Mouse (Mus musculus) naive thymus-derived CD4-positive, alpha-beta T cell, adult 5 months (primary cell): ENCODE measurements around the gene Scd3. TPM values are rescaled to one million over a fixed set of nuclear protein-coding genes. Genes with fewer than 3 reads are reported as not detected.

ENCODE experiments used
- polyA plus RNA-seq: library from polyadenylated mRNA; unstranded; fragments of 100-300 nt; shearing (Covaris generic); gene quantifications from one replicate; pipeline ENCODE4 v1.2.1, GENCODE M21; 2017

Scd3 gene
- polyA plus RNA-seq, result not detected

DNA sequence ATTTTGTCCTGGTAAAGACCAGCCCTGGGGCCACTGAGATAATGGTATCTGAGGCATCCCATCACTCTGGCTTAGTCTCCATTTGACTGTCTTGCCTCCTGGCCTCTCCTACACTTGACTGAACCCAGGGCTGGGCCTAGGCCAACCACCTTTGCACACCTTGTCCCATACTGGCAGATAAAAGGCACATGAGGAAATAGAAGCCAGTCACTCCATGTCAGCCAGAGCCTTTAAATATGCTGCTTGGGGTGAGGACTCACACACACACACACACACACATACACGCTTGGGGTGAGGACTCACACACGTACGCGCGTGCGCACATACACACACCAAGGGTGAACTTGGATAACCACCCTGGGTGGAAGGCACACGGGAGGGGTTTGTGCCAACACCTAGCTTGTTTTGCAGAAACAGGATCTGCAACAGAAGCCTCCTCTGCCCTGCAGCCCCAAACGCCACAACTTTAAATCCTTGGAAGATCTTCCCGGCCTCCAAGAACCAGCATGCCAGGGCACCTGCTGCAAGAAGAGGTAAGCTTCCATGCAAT, at the start of gene Scd3:
Gene Scd3 (plus strand): TSS at position 255 of the 550 bp plus-strand sequence.

DNA sequence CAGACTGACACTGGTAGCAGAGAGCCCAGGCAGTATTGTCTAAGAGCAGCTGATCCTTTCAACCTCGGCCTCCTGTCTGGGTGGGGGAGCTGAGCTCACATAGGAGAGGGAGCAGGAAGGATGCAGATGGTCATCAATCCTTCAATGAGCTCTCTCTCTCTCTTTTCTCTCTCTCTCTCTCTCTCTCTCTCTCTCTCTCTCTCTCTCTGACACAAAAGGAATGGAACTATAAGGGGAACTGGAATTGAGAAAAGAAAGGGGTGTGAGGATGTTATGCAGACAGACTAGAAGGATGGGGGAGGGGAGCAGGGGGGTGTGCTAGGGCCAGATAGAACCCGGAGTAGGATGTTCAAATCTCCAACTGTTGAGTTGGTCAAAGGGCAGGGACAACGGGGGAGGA, 10.7 kb upstream of the Scd3 start, which contains the start of gene Pkd2l1:
Gene Pkd2l1 (minus strand): TSS at position 101 of the 400 bp plus-strand sequence.

DNA sequence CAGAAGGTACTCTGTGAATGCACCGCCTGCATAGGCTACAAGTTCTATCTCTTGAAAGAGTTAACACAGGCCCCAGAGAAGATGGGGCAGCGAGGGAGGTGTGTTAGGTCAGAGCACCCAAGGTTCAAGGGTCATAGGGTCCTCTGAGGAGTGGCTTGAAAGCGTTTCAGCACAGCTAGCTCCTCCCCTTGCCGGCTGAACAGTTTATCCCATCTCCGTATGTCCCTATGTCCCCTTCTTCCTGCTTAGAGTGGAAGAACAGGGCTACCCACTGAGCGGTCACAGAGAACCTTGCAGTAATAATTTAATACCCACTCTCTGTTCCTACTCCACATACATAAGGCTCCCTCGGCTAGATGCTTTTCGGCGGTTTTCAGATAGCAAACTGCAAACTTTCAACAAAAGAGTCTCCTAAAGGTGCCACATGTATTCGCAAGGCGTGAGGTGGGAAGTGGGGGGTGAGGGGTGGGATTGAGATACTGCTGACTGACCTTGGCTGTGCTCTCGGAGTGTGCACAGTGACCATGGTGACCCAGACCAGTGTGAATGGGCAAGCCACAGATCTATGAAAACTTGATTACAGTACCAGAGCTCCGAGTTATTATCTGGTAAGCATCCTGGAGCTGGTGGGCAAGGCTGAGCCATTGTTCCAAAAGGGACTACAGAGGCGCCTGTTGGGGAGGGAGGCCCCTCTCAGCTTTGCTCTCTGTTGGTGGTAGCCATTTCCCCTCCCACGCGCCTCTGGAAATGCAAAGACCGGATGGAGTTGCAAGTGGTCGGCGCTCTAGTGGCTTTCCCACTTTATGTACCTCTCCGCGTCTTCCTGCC, 90.1 kb downstream of the Scd3 start, which contains the start of gene Scd2:
Gene Scd2 (plus strand): TSS at position 734 of the 828 bp plus-strand sequence.

Other genes with a start within 250 kb of the Scd3 start
- gene Cpn1, start 216.7 kb upstream of the Scd3 start, polyA plus RNA-seq, result not detected
- not detected for gene Cyp2c23, start 174.1 kb upstream of the Scd3 start, polyA plus RNA-seq
- gene Erlin1, start 133.5 kb upstream of the Scd3 start, polyA plus RNA-seq, result 6.8 TPM
- 96.2 TPM for gene Chuk, start 95.8 kb upstream of the Scd3 start, polyA plus RNA-seq
- gene Cwf19l1, start 67.4 kb upstream of the Scd3 start, polyA plus RNA-seq, result 27.9 TPM
- gene Bloc1s2, start 56.8 kb upstream of the Scd3 start, polyA plus RNA-seq, result 76.9 TPM
- gene Pkd2l1, start 10.8 kb upstream of the Scd3 start, polyA plus RNA-seq, result not detected
- gene Scd2, start 90.4 kb downstream of the Scd3 start, polyA plus RNA-seq, result 10.5 TPM
- gene Scd4, start 129.8 kb downstream of the Scd3 start, polyA plus RNA-seq, result 0.17 TPM
- not detected for gene Scd1, start 204.6 kb downstream of the Scd3 start, polyA plus RNA-seq